Mouse (Mus musculus) adrenal gland, adult 18-20 months (tissue): ENCODE data around the gene Ikzf4. TPM values are rescaled to one million over a fixed set of nuclear protein-coding genes. Genes with fewer than 3 reads are reported as not detected.

ENCODE experiments used
- DNase-seq, 2 experiments: peaks; one replicate each; pipeline ENCODE4 v3.0.0; 2021 to 2022; ENCODE audit warnings: low spot score in 2 of 2
- long read RNA-seq, 2 experiments: library from polyadenylated mRNA; stranded (forward); transcript quantifications; one replicate each; pipeline ENCODE4 v2.0.0; 2021
- total RNA-seq, 2 experiments: library from RNA; stranded (reverse); gene quantifications; 1 replicate in 1 of 2; 2 replicates in 1 of 2; pipeline ENCODE4 v1.2.3; 2021

Gene Ikzf4
- 1 to 10 TPM; 2.3 TPM for total RNA-seq
- long read RNA-seq, experiment 1, result 0 reads
- long read RNA-seq, experiment 2, partial matches to known transcripts, result 0 of 1 reads
- long read RNA-seq, experiment 2, other reads (novel, unspliced or antisense), result 1 of 1 reads

DNA sequence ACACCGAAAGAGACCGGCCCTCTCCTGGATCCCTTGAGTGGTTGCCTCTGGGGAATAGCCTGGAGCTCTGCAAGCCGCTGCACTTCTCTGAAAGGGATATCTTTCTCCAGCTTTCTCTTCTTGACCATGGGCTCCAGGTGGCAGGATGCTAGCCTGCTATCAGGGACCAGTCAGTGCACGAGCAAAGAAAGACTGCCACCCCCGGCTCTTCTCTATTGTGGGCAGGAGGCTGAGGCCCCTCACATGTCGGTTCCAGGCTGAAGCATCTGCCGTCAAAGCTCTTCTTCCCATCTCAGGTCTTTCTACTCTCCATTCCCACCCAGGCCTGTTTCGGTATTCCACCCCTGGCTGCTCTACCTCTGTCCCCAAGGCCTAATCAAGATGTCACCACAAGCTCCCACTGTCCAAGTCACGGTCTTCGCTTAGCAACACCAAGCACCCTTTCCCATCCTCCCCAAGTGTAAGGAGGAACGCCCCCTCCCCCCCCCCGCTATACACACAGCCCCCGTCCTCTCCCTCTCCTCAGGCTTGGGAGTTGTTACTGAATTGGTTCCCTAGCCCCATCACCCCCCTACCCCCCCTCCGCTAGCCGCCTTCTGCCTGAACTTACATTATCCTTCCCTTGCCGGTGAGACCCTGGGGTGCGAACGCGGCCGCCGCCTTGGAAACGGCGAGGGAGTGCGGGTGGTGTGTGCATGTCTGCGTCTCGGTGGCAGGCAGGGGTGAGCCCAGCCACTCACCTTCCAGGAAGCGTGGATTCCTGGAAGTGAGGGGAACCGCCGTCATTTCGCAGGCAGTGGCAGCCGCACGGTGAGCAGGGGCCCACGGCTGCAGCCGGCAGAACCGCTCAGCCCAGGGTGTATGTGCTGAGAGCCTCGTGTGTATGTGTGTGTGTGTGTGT, at the start of gene Ikzf4:
Ikzf4 (minus strand) TSS at position 881 of the 901 bp plus-strand sequence.
- DNase-seq, result peak; percentile 41 to 56

GRCm38 (mm10) chr10:128695411-128695991, 49.7 kb upstream of the Ikzf4 start:
- DNase-seq, result no peak

DNA sequence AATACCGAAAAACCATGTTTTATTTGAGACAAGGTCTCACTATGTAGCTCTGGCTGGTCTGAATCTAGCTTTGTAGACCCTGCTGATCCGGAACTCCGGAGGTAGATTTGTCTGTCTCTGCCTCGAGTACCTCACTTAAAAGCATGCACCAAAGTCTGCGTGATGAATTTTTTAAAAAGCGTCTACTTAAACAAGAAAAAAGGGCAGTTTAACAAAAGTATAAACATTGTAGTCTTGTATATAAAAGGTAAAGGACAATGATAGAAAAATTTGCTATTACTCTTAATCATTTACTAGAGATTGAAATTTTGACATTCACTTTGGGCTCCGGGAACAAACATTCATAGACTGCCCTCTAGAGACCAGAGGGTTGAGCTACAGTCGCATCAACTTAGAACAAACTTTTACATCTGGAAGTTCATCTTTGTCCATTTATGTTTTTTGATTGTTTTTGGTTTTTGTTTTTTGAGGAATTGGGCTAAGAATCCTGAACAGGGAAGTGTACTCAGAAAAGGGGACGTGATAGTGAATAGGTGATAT, 28.7 kb upstream of the Ikzf4 start:
- no peak for DNase-seq

DNA sequence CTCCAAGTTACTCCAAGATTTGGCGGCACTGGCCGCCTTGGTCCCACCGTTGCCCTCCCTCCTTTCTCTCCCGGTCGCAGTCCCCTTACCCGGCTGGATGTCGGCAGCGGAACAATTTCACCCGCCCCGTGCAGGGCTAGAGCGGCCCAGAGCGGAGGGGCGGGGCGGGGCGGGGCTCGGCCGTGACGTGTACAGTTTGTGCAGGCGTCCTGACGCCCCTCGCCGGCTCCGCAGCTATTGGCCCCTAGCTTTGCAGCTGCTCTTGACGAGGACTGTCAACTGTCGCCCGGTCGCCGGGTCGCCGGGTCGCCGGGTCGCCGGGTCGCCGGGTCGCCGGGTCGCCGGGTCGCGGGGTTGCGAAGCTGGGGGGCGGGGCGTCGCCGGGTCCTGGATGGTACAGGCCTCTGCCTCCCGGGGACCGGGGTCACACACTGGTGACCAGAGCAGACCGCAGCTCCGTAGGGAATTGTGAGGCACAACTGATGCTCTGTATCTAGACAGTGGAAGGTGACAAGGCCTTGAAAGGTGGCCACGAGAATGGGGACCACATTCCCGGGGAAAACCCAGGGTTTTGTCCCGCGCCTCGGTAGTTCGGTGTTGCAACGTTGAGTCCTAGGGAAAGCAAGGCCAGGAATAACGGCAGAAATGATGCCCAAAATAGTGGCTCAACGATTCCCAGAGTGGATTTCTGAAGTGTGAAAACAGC, 28.1 kb upstream of the Ikzf4 start, which contains the start of gene Suox:
Suox (minus strand) TSS at position 311 of the 706 bp plus-strand sequence.
- peak; percentile 76 to 79 for DNase-seq

DNA sequence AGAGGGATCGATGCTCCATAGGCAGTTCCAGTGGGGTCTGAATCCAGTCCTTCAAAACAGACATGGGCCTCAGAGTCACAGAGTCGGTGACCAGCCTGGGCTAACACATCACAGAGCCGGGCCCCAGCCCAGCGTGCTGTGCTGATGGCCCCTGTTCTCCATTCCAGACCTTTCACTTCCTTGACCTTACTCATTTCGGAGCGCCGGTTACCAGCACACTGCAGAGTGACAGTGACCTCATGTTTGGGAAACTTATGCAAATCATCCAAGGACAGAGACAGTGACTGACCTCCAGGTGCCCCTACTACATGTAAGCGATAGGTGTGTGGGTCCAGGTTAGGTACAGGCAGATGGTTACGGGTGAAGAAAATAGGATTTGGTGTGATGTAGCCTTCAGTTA, 25.4 kb upstream of the Ikzf4 start:
- no peak for DNase-seq

DNA sequence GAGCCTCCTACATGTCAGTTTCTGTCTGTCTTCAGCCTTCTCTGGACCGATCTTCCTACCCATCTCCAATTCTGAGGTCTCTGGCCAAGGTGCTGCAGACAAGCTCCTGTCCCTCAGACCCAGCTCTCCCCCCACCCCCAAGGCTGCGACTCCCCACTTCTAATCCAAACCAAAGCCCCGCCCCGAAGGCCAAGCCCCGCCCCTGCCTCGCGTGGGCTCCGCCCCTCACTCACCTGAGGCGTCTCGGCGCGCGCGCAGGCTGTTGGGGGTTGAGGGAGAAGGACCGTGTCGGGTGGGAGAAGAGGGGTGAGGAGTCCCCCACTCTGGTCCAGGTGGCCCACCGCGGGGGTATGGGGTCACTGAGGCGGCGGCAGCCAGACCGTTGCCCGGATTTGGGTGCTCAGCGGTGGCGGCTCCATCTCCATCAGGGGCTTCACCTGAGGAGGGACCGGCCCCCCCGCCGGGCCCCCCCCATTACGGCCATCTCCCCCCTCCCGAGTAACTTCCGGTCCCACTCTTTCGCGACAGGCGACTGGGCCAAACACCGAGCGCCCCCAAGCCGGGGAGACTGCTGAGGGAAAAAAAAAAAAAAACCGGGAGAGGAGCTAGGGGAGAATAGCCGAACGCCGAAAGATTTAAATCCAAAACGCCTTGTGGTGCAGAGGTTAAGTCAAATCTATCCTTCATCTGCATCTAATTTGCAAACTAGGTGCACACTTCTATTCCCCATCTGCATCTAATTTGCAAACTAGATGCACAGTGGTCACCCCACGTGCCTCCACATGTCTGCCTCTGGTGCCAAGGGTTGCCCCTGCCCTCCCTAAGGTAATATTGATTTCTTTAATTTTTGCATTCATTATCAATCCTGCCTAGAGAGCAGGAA, 23.2 kb upstream of the Ikzf4 start:
- peak; percentile 43 to 59 for DNase-seq

DNA sequence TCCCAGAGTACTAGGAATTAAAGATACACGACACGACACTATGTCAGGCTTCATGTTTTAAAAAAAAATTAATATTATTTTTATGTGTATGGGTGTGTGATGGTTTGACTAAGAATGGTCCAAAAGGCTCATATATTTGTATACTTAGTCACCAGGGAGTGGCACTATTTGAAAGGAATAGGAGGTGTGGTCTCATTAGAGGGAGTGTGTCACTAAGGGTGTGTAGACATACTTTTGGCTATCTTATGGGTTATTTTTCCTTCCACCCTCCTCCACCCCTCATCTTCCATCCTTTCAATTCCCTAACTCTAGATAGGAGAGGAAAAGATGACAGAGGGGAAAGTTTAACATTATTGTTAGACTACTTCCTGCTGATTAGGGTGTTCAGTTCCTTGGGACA, 20.0 kb upstream of the Ikzf4 start:
- DNase-seq, result no peak

GRCm38 (mm10) chr10:128665307-128665706, 19.5 kb upstream of the Ikzf4 start:
- DNase-seq, result no peak

- DNase-seq, result no peak
These were observed 19.0 kb upstream of the Ikzf4 start for GRCm38 (mm10) chr10:128664808-128665207.

- DNase-seq, result no peak
These were observed 17.8 kb upstream of the Ikzf4 start for GRCm38 (mm10) chr10:128663441-128664220.

DNA sequence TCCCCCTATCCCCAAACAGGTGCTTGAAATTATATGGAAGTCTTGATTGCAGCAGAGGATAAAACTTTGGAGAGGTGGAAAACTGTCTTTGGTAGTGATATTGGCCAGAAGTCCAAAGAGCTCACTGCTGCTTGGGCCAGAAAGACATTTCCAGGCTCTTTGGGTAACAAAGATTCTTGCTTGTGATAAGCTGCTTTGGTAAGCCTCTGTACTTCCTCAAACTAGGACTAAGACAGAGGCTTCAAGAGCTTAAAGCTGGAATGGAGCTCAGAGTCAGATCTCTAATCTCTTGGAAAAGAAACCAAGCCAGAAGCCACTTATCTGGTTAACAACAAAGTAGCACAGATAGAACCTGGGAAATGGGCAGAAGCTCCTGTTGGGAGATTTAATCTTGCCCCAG, 16.7 kb upstream of the Ikzf4 start:
- DNase-seq, result no peak

GRCm38 (mm10) chr10:128659490-128659889, 13.7 kb upstream of the Ikzf4 start:
- no peak for DNase-seq

- DNase-seq, result no peak
These were observed 12.1 kb upstream of the Ikzf4 start for GRCm38 (mm10) chr10:128657844-128658243.

DNA sequence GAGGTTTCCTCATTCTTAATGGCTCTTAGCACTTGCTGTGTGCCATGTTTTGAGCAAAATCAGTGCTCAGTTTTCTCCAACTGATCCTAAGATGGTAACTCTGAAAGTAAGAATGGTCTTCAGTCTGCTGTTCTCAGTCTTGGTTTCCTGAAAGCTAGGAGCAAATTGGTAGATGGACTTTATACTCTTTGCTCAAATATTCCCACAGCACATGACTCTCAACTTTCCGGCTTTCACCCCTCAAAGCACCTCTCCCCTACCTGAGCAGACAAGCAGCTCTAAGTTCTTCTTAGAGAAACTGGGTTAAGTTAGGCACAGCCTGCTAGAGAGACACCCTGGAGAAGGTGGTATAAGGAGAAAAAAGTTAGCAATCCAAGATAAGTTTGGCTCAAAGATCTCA, 10.9 kb upstream of the Ikzf4 start:
- no peak for DNase-seq

DNA sequence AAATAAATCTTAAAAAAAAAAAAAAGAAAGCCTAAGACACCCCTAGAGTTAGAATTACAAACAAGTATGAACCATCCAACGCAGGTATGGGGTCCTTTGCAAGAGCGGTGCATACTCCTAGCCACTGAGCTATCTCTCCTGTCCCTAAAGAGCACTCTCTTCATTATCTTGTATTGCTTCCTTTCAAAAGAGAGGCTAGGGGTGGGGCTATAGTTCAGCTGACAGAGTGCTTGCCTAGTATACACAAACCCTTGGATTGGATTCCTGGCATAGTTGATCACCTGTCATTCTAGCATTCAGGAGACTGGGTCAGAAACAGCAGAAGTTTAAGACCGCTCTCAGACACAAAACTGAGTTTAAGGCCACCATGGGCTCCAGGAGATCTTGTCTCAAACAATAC, 9.5 kb upstream of the Ikzf4 start:
- DNase-seq, result no peak

DNA sequence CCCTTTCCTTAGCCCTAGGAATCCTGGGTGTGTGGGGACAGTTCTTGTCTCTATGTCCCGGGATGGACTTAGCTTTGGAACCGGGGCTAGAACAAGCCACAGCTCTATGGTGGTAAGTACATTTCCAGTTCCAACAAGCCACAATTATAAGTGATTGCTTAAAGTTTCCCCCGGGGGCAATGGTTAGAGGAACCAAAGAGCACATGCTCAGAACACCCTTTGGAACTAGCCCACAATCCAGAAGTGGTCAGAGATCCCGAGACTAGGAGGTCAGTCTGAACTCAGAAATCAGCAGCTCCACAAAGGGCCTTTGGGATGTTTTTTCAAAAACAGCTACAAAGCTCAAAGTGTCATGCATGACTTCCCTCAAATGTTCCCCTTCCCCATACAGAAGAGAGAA, 8.1 kb upstream of the Ikzf4 start:
- no peak for DNase-seq

DNA sequence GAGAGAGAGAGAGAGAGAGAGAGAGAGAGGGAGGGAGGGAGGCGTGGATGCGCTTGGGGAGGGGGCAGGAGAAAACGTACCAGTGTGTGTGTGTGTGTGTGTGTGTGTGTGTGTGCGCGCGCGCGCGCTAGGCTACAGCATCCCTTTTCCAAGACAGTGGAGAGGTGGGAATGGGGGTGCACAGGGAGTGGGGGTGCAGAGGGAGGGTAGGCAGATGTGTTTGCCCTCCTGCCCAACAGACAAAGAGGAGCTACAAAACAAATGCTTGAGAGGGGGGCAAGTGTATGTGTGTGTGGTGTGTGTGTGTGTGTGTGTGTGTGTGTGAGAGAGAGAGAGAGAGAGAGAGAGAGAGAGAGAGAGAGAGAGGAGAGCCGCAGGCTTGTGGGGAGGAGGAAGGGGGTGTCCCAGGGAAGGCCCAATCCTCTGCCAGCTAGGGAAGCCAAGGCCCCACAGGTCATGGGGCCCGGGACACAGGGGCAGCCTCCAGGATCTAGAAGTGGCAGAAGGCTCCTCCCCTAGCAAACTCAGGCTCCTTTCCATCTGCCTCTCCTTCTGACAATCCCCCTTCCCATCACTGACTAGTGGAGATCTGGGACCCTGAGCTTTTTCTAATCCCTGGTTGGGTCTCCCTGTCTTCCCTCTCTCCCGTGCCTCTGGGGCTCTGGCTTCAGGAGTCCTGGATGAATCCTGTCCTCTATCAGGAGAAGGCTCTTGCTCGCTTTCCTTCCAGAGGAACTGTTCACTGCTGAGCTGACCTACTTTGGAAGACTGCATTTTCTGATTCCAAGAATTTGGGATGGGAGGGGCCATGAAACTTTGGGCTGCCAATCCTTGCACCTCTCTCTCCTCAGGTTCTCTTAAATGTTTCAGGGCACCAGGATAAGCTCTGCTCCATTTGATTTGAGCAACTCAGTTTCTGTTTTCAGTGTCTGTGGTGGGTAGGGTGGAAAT, 623 bp upstream of the Ikzf4 start:
- peak in 1 of 2 experiments; percentile 22 for DNase-seq

GRCm38 (mm10) chr10:128642749-128643148, 3.0 kb downstream of the Ikzf4 start:
- DNase-seq, result no peak
